Mouse (Mus musculus) cerebellum, postnatal 36 days (tissue): ENCODE measurements around the gene Cyb5b.

Source experiments
- DNase-seq, 2 experiments: peaks; one replicate each; pipeline ENCODE4 v3.0.0; 2021 to 2022; ENCODE audit warnings: mixed read lengths in 2 of 2

Gene Cyb5b

DNA sequence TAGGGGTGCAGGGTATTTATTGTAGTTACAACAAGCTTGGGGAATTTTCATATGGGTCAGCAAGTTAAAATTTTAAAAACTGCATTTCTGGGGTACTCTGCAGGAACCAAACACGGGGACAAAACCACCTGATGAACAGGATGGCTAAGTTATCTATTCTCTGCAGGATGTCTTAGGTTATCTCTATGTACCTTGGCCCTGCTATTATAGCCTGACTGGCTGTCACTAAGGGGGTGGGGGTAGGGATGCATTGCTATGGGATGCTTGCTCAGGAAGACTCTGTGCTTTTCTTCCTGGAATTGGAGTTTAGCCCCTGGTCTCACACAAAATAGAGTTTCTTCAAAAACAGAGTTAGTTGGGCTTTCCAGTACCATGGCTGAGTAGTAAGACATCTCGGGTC lies 83.3 kb downstream of the Cyb5b start:
- no peak for DNase-seq
